Mouse (Mus musculus) kidney, adult 2 months (tissue): Measurements from ENCODE around the gene Rrp9. TPM values are rescaled to one million over a fixed set of nuclear protein-coding genes. Genes with fewer than 3 reads are reported as not detected.

Experiments used
- DNase-seq: peaks from one replicate; pipeline ENCODE4 v3.0.0; 2021
- H3K27ac ChIP-seq: fragments of 200-500 bp; 2 replicates; pipeline ENCODE4 v1.5.1; 2012; ENCODE audit warnings: low read depth, low read length, control low read depth, inconsistent platforms; ENCODE audit not compliant: insufficient read depth
- H3K27me3 ChIP-seq: fragments of 200-500 bp; replicated peaks from 2 replicates; pipeline ENCODE4 v1.6.1; 2012; ENCODE audit warnings: mild to moderate bottlenecking, moderate library complexity, low read length, inconsistent platforms; ENCODE audit not compliant: control insufficient read depth, insufficient read depth
- H3K36me3 ChIP-seq: fragments of 200-500 bp; 2 replicates; pipeline ENCODE4 v1.6.1; 2012; ENCODE audit warnings: mild to moderate bottlenecking, moderate library complexity, low read length, inconsistent platforms; ENCODE audit not compliant: control insufficient read depth, insufficient read depth
- H3K4me1 ChIP-seq: fragments of 200-500 bp; 2 replicates; pipeline ENCODE4 v1.6.1; 2011; ENCODE audit warnings: low read length; ENCODE audit not compliant: control insufficient read depth, insufficient read depth
- H3K4me3 ChIP-seq: fragments of 200-500 bp; 2 replicates; pipeline ENCODE4 v1.5.1; 2011; ENCODE audit warnings: mild to moderate bottlenecking, low read depth, low read length, control low read depth; ENCODE audit not compliant: insufficient read depth
- CTCF ChIP-seq: fragments of 200-500 bp; conservative IDR thresholded peaks from 2 replicates; pipeline ENCODE4 v1.5.1; 2011; ENCODE audit warnings: low read depth, mild to moderate bottlenecking, control low read depth, low read length, moderate library complexity, mixed read lengths; ENCODE audit not compliant: insufficient read depth, insufficient read length
- POLR2A ChIP-seq: fragments of 200-500 bp; IDR thresholded peaks from one replicate; pipeline ENCODE4 v1.6.1; 2011; ENCODE audit warnings: low read depth, low read length, control low read depth
- WGBS: fragments of 180-500 bp; shearing (Covaris S2); methylation state at CpG from one replicate; pipeline ENCODE4 v1.1.7; 2018; 5-methylcytosine and 5-hydroxymethylcytosine counted together
- polyA plus RNA-seq: library from polyadenylated mRNA; depleted of rRNA; stranded (reverse); fragments of >200 nt; gene quantifications from 2 replicates; pipeline ENCODE4 v1.2.3, GENCODE M21; 2012

Rrp9 gene
- polyA plus RNA-seq, 1 experiment, result 17.5 TPM

- 66% methylated on average over 15 of the region's 15 CpGs for WGBS
- Histone ChIP-seq H3K27me3 (no peaks in the 10 kb centered on the region), H3K4me1 (peaks cover 10% of the 10 kb centered on the region), H3K4me3 (no peak overlapping the region), H3K27ac (no peak overlapping the region), H3K36me3 (no peaks in the 10 kb centered on the region)
- TF ChIP-seq POLR2A, result no peak
- no peak for TF ChIP-seq CTCF
- no peak for DNase-seq
These were observed 19.2 kb upstream of the Rrp9 start for GRCm38 (mm10) chr9:106456325-106457162.

DNA sequence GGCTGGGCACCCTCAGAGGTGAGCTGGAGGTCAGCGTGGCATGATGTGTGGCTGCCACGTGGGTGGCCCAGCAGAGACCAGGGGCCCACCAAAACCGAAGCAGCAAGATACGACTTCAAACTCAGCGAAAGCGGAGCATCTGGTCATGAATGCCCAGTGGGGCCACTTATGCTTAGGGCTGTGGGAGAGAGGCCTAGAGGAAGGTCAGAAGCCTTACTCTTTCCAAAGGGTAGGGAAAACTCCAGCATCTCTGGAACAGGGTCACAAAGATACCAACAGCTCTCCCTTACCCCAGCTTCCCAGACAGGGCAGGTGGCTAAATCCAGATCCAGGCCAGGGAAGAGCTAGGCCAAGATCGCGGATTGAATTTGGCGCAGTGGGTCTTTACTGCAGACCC is 18.6 kb upstream of the Rrp9 start:
- WGBS, result 79% methylated on average over 9 of the region's 9 CpGs
- H3K36me3 ChIP-seq, result no peaks in the 10 kb centered on the region
- no peak overlapping the region for H3K4me3 ChIP-seq
- H3K27me3 ChIP-seq, result no peaks in the 10 kb centered on the region
- no peak for TF ChIP-seq POLR2A
- TF ChIP-seq CTCF, result no peak
- H3K27ac ChIP-seq, result no peak overlapping the region
- H3K4me1 ChIP-seq, result peaks cover 10% of the 10 kb centered on the region
- no peak for DNase-seq

GRCm38 (mm10) chr9:106457920-106458319 is 17.8 kb upstream of the Rrp9 start:
- Histone ChIP-seq H3K27ac (no peak overlapping the region), H3K36me3 (no peaks in the 10 kb centered on the region), H3K4me3 (no peak overlapping the region), H3K27me3 (no peaks in the 10 kb centered on the region), H3K4me1 (peaks cover 6% of the 10 kb centered on the region; the same call in 1 of the 2 replicates)
- TF ChIP-seq CTCF, result no peak
- no peak for TF ChIP-seq POLR2A
- 79% methylated on average over 5 of the region's 5 CpGs for WGBS
- DNase-seq, result no peak

DNA sequence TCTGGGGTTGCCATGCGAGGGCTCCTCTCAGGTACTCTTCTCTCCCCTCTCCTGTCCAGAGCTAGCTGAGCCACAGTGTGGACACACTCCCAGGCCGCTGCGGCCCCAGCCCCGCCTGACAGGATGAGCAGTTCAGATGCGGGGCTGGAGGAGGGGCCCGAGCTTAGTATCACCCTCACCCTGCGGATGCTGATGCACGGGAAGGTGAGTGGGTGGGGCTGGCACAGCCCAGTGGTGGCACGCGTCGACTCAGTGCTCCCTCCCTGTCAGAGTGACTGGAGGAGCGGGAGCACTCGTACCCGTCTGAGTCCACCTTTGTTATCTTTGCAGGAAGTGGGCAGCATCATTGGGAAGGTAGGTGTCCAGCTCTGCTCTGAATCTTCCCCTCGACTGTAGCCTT is 15.8 kb upstream of the Rrp9 start:
- H3K36me3 ChIP-seq, result no peaks in the 10 kb centered on the region
- H3K4me1 ChIP-seq, result no peaks in the 10 kb centered on the region
- no peak overlapping the region for H3K27ac ChIP-seq
- no peak for TF ChIP-seq CTCF
- no peak for TF ChIP-seq POLR2A
- no peaks in the 10 kb centered on the region for H3K27me3 ChIP-seq
- 70% methylated on average over 15 of the region's 15 CpGs for WGBS
- no peak overlapping the region for H3K4me3 ChIP-seq
- no peak for DNase-seq

DNA sequence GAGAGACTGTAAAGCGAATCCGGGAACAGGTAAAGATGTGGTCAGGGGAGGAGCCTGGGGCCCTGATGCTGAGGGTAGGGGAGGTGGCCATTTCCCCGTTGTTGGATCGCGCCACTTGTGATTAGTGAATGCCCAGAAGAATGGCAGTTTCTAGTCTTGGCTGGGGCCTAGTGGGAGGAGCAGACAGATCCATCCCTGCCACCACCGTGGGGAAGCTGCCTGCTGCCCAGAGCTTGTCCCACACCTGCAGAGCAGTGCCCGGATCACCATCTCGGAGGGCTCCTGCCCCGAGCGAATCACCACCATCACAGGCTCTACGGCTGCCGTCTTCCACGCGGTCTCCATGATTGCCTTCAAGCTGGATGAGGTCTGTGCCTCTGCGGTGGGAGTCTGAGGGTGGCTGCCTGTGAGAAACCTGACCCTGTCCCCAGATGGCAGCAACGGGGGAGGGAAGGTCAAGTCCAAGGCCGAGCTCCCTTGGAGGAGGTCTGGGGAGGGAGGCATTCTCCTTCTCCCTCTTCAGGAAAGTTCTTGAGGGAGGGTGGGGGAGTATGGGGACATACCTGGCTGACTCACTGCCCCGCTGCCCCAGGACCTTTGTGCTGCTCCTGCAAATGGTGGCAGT is 15.2 kb upstream of the Rrp9 start:
- TF ChIP-seq POLR2A, result no peak
- TF ChIP-seq CTCF, result no peak
- 71% methylated on average over 18 of the region's 18 CpGs for whole genome bisulfite sequencing
- Histone ChIP-seq H3K36me3 (no peaks in the 10 kb centered on the region), H3K4me1 (no peaks in the 10 kb centered on the region), H3K27ac (no peak overlapping the region), H3K4me3 (no peak overlapping the region), H3K27me3 (no peaks in the 10 kb centered on the region)
- DNase-seq, result no peak

DNA sequence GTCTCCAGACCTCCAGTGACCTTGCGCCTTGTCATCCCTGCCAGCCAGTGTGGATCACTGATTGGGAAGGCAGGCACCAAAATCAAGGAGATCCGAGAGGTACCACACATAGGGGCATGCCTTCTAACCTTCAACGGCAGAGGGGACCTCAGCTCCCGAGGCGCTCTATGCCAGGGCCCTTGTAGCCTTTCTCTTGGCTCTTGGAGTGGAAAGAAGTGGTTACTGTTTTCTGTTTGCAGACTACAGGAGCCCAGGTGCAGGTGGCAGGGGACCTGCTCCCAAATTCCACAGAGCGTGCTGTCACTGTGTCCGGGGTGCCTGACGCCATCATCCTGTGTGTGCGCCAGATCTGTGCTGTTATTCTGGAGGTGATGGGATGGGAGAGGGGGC is 14.7 kb upstream of the Rrp9 start:
- no peak for DNase-seq
- 88% methylated on average over 9 of the region's 9 CpGs for WGBS
- H3K4me3 ChIP-seq, result no peak overlapping the region
- TF ChIP-seq CTCF, result no peak
- no peak for TF ChIP-seq POLR2A
- H3K36me3 ChIP-seq, result no peaks in the 10 kb centered on the region
- no peak overlapping the region for H3K27ac ChIP-seq
- H3K27me3 ChIP-seq, result no peaks in the 10 kb centered on the region
- no peaks in the 10 kb centered on the region for H3K4me1 ChIP-seq

DNA sequence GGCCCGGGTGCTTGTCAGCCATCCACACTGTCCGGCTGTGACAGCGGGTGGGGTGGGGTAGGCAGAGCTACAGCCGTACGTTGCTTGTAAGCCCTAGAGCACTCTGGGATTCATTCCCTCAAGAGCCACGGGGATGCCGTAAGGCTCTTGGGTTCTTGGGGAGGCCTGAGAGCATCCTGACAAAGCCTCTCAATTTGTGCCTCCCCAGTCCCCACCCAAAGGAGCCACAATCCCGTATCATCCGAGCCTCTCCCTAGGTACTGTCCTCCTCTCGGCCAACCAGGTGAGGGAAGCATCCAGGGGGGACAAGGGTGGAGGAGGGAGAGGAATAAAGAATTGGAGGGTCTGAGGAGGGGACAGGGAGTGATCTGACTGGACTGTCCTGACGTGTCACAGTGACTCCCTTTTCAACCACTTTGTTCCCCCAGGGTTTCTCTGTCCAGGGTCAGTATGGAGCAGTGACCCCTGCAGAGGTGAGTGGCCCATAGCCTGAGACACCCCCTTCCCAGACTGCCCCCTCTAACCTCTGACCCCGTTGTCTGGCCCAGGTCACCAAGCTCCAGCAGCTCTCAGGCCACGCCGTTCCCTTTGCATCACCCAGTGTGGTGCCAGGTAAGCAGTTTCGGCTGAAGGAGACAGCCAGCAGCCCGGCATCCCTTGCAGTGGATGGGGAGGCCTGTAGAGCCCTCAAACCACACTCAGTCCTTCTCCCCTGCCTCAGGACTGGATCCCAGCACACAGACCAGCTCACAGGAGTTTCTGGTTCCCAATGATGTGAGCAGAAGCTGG is 13.9 kb upstream of the Rrp9 start:
- H3K27ac ChIP-seq, result no peak overlapping the region
- TF ChIP-seq POLR2A (no peak), CTCF (no peak)
- 90% methylated on average over 16 of the region's 16 CpGs for WGBS

More for the DNA sequence above, 13.9 kb upstream of the Rrp9 start:
- Histone ChIP-seq H3K4me3 (no peak overlapping the region), H3K4me1 (no peaks in the 10 kb centered on the region), H3K27me3 (no peaks in the 10 kb centered on the region), H3K36me3 (no peaks in the 10 kb centered on the region)
- DNase-seq, result no peak
